Mouse (Mus musculus) cerebellum, adult 2 months (tissue): ENCODE measurements around the gene Slc25a40. TPM values are rescaled to one million over a fixed set of nuclear protein-coding genes. Genes with fewer than 3 reads are reported as not detected.
A peak's percentile ranks its signal among the peaks of the same experiment; 100 is the strongest.

ENCODE experiments used
- DNase-seq, 2 experiments: peaks; one replicate each; pipeline ENCODE4 v3.0.0; 2021
- H3K27ac ChIP-seq: fragments of 200-500 bp; 2 replicates; pipeline ENCODE4 v1.5.1; 2012; ENCODE audit warnings: low read length, control low read depth, inconsistent platforms; ENCODE audit not compliant: insufficient read depth
- H3K27me3 ChIP-seq: fragments of 200-500 bp; 2 replicates; pipeline ENCODE4 v1.6.1; 2012; ENCODE audit warnings: inconsistent platforms, mild to moderate bottlenecking, low read length, moderate library complexity; ENCODE audit not compliant: control insufficient read depth, insufficient read depth
- H3K4me1 ChIP-seq: fragments of 200-500 bp; 2 replicates; pipeline ENCODE4 v1.6.1; 2011; ENCODE audit warnings: low read length; ENCODE audit not compliant: control insufficient read depth, insufficient read depth
- H3K4me3 ChIP-seq: fragments of 200-500 bp; replicated peaks from 2 replicates; pipeline ENCODE3; 2011; ENCODE audit warnings: mild to moderate bottlenecking, low read depth, low read length, control low read depth; ENCODE audit not compliant: insufficient read depth
- CTCF ChIP-seq: fragments of 200-500 bp; IDR thresholded peaks from 2 replicates; pipeline ENCODE4 v1.5.1; 2011; ENCODE audit warnings: low read depth, mild to moderate bottlenecking, control low read depth, low read length, moderate library complexity, borderline replicate concordance; ENCODE audit not compliant: insufficient read depth
- POLR2A ChIP-seq: fragments of 200-500 bp; IDR thresholded peaks from 2 replicates; pipeline ENCODE4 v1.6.1; 2011; ENCODE audit warnings: low read length, control low read depth, borderline replicate concordance; ENCODE audit not compliant: insufficient read depth
- WGBS: fragments of 180-500 bp; shearing (Covaris S2); methylation state at CpG from one replicate; pipeline ENCODE4 v1.1.7; 2018; 5-methylcytosine and 5-hydroxymethylcytosine counted together
- polyA plus RNA-seq: library from polyadenylated mRNA; depleted of rRNA; stranded (reverse); fragments of >200 nt; gene quantifications from 2 replicates; pipeline ENCODE4 v1.2.3, GENCODE M21; 2012; rRNA removed

Slc25a40 gene
- polyA plus RNA-seq, 1 experiment = 12.3 TPM

DNA sequence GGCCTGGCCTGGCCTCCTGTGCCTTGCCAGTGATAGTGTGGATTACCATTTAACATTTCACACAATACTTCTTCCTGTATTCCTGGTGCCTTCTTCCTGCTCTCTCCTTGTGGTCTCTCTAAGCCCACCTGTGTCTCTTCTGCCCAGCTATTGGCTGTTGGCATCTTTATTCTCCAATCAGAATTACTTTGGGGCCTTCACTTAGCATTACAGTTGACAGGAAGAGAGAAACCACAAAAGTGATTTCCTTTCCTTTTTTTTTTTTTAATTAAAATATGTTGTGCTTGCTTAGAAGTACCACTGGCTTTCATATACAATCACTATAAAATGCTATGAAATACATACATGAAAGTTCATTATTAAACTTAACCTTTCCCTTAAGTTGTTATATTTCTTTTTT is 32.9 kb downstream of the Slc25a40 start:
- no peak overlapping the region for H3K4me3 ChIP-seq
- H3K4me1 ChIP-seq = no peaks in the 10 kb centered on the region
- H3K27ac ChIP-seq = no peak overlapping the region
- no peak for TF ChIP-seq CTCF
- DNase-seq = no peak
- no peaks in the 10 kb centered on the region for H3K27me3 ChIP-seq

DNA sequence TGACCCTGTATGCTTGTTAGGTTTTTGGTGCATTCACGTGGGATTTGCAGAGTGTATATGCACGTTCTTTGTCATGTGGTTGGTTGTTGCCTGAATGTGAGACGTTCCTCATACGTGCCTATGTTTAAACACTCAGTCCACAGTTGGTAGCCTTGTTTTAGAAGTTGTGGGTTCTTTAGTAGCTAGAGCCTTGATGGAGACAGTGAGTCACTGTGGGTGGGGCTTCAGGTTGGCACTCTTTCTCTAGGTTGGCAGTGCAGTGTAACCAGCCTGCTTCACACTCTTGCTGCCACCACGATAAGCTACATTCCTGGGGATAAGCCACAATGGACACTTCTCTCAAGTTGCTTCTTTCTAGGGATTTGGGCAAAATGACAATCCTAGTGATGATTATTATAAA is 33.9 kb downstream of the Slc25a40 start:
- no peaks in the 10 kb centered on the region for H3K4me1 ChIP-seq
- H3K27ac ChIP-seq = no peak overlapping the region
- no peaks in the 10 kb centered on the region for H3K27me3 ChIP-seq
- DNase-seq = no peak
- TF ChIP-seq CTCF (no peak), POLR2A (no peak)
- 71% methylated on average over 5 of the region's 5 CpGs for whole genome bisulfite sequencing
- H3K4me3 ChIP-seq = no peak overlapping the region

DNA sequence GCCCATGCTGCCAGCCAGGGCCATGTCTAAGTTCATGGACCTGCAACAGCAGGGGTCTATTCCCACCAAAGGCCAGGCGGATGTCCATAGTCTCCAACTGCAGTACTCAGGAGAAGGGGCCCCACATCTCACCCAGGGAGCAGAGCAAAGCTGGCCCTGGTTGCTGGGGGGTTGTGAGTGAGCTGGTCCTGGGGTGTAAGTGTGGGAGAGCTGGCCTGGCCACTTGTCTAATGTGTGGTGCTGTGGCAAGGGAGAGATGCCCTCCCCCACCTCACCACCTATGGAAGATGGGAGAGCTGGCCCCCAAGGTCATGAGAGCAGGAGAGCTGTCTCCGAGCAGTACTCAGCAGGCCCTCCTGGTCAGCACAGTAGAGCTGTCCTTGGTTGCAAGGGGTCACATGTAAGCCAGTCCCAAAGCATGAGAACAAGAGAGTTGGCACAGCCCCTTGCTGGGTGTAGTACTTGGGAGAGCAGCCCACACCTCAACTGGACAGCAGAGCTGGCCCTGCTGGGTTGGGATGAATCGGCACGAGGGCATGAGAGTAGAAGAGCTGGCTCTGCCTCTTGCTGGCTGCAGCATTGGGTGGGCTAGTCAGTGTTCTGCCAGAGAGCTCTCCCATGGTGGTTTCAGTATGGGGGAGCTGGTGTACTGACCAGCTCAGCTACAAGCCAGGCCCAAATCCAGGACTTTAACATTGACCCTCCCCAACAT is 65.5 kb downstream of the Slc25a40 start:
- no peak for TF ChIP-seq POLR2A
- no peak for TF ChIP-seq CTCF
- 36% methylated on average over 4 of the region's 4 CpGs for WGBS
- H3K4me3 ChIP-seq = no peak overlapping the region

DNA sequence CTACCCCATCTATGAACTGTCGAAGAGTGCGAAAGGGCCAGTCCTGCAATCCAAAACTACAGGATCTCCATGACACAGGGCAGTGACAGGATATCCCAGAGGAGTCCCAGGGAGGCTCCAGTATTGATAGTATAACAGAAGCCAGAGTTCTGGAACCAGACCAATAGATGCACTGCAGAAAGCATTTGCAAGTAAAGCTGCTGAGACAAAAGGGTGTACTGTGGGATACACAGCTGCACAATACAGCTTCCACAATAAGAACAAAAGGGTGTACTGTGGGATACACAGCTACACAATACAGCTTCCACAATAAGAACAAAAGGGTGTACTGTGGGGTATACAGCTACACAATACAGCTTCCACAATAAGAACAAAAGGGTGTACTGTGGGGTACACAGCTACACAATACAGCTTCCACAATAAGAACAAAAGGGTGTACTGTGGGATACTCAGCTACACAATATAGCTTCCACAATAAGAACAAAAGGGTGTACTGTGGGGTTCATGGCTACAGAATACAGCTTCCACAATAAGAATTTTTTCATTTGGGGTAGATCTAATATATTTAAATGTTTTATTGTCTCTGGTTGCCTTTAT is 66.1 kb downstream of the Slc25a40 start:
- Histone ChIP-seq H3K4me1 (no peaks in the 10 kb centered on the region), H3K27ac (no peak overlapping the region), H3K4me3 (no peak overlapping the region), H3K27me3 (no peaks in the 10 kb centered on the region)
- WGBS = 51% methylated on average over 2 of the region's 2 CpGs
- DNase-seq = no peak
- no peak for TF ChIP-seq CTCF
- no peak for TF ChIP-seq POLR2A

More for the DNA sequence above, 65.5 kb downstream of the Slc25a40 start:
- Histone ChIP-seq H3K4me1 (no peaks in the 10 kb centered on the region; the same call in 1 of the 2 replicates), H3K27ac (no peak overlapping the region), H3K27me3 (no peaks in the 10 kb centered on the region)
- no peak for DNase-seq

DNA sequence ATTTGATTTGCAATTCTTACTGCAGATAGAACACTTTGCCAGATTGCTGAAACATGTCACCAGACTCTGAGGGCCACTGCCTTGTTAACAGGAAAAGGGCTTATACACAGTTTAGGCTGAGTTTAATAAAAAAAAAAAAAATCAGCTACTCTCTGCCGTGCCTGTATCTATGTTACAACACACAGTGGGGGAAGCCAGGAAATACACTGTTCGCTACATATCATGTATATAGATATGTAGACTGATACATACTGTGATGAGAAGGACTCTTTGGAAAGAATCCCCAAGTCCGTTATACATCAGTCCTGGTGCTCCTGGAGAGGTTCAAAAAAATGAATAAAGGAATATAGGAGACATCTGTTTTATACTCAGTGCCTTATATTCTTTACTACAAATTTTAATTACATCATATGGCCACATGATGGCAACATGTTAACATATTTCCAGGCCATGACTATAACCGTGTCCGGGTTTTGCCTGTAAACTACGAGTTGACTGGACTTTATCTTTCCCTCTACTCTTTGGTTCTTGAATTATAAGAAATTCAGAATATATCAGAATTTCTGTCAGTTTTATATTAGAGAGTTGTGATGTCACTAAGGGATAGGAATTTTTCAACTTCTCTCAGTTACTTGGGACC is 66.9 kb downstream of the Slc25a40 start:
- no peak overlapping the region for H3K4me3 ChIP-seq
- no peaks in the 10 kb centered on the region for H3K4me1 ChIP-seq
- no peak for TF ChIP-seq POLR2A
- no peak for TF ChIP-seq CTCF
- H3K27ac ChIP-seq = no peak overlapping the region
- 33% methylated on average over 6 of the region's 6 CpGs for WGBS
- H3K27me3 ChIP-seq = no peaks in the 10 kb centered on the region
- DNase-seq = peak in 1 of 2 experiments; percentile 14

DNA sequence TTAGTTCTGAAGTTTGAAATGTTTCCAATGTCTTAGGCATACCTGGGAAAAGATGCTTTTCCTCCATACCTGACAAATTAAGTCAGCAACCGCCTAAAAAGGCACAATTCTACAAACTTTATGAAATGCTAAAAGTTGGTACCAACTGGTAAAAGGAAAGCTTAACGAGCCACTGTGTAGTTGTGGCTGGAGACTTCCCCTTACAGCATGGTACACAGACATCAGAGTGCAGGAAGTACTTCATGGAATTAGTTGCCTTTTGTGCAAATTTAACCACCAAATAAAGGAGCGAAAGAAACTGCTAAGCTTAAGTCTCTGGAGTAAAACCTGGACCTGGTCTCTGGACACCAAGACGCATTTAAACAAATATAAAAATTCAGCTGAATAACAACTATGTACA is 69.1 kb downstream of the Slc25a40 start:
- Histone ChIP-seq H3K4me3 (no peak overlapping the region), H3K4me1 (no peaks in the 10 kb centered on the region), H3K27me3 (no peaks in the 10 kb centered on the region), H3K27ac (no peak overlapping the region)
- WGBS = 84% methylated on average over 4 of the region's 4 CpGs
- DNase-seq = no peak
- TF ChIP-seq CTCF (no peak), POLR2A (no peak)

Other genes starting within 250 kb of the Slc25a40 start
- 98.1 and 105 TPM in 2 replicates for gene Adam22, start 54.7 kb upstream of the Slc25a40 start, polyA plus RNA-seq
- 1.2 and 1.6 TPM in 2 replicates for gene Dbf4, start 134 bp upstream of the Slc25a40 start, polyA plus RNA-seq
- gene Rundc3b, start 200.1 kb downstream of the Slc25a40 start, polyA plus RNA-seq = 15.5 and 15.6 TPM in 2 replicates
- gene Abcb1a, start 237.2 kb downstream of the Slc25a40 start, polyA plus RNA-seq = 20.5 and 21.5 TPM in 2 replicates